Mouse (Mus musculus) thymus, adult 2 months (tissue): Measurements from ENCODE around the gene Sec14l1.

ENCODE experiments used
- CTCF ChIP-seq: fragments of 200-500 bp; IDR thresholded peaks from 2 replicates; pipeline ENCODE4 v1.5.1; 2012; ENCODE audit warnings: mild to moderate bottlenecking, control low read depth, low read length, moderate library complexity, borderline replicate concordance; ENCODE audit not compliant: control insufficient read depth, poor library complexity, insufficient read depth; ENCODE audit errors: extremely low read depth
- POLR2A ChIP-seq: fragments of 200-500 bp; IDR thresholded peaks from 2 replicates; pipeline ENCODE4 v1.6.1; 2012; ENCODE audit warnings: mild to moderate bottlenecking, low read length, control low read depth, moderate library complexity; ENCODE audit not compliant: control insufficient read depth, poor library complexity, insufficient read depth; ENCODE audit errors: extremely low read depth

DNA sequence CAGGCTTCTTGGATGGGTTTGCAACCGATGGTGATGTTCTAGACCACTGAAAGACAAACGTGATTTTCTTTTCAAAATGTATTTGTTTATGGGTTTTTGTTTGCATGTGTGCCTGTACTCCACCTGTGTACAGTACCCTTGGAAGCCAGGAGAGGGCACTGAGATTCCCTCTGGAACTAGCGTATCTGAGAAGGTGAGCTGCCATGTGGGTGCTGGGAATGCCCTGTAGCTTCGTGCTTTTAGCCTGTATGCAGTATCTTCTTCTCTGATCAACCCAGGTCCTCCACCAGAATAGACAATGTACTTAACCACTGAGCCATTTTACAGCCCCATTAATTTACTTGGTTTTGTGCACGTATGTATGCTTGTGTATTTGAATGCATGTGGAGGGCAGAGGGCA, 68.9 kb downstream of the Sec14l1 start:
- TF ChIP-seq POLR2A: no peak
- no peak for TF ChIP-seq CTCF
